Mouse (Mus musculus): ENCODE results near the gene Cenpb. TPM values are rescaled to one million over a fixed set of nuclear protein-coding genes. Genes with fewer than 3 reads are reported as not detected.
"Not testable (repeated sequence)": the region's sequence is repeated elsewhere in the genome, so short reads cannot be mapped to it uniquely, and the experiment has no call there.

The Cenpb gene
- total RNA-seq (2021), result 100 to 1,000 TPM; 103 to 108 TPM

DNA sequence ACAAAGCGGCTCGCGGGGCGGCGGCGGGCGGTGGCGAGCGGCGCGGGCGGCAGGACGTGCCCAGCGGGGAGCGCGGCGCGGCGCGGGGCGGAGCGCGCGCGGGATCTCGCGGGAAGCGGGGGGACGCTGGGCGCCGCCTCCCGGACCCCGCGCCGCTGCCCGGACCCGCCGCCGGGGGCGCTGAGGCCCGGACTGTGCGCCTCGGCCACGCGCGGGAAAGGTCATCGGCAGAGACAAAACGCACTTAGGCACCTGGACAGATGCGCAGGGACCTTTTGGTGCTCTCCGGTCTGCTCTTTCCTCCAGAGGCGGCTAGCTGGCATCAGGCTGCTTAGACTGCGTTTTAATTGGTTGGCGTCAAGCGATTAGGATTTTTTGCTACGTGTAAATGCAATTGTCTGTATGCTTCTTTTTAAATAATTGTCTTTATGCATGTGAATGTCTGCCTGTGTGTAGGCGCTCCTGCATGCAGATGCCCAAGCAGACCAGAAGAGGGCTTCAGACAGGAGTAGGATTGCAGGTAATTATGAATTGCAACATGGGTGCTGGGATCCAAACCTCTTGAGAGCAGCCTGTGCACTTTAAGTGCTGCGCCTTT lies at the start of gene Cenpb:
Cenpb (minus strand) TSS at position 78 of the 598 bp plus-strand sequence.
- DNase-seq, result peak; percentile 88
- intact Hi-C loops (cut with DNase I), result no loop called here

DNA sequence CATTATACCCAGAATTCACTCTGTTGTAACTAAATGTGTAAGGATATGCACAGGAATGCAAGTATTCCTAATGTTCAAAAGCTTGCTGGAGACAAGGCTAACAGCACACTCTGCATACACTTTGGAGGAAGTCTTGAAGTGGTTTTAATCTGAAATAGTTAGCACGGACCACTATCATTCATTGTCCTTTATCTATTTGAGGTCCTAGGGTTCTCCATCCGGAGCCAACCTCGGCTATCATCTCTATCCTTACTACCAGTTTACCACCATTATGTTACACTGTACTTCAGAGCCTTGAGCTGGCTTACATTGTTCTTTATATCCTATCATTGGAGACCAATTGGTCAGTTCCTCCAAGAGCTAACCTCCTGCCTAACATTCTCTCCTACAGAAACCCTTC lies 47.4 kb upstream of the Cenpb start:
- DNase-seq, result no peak
- intact Hi-C loops (cut with DNase I), result no loop called here

DNA sequence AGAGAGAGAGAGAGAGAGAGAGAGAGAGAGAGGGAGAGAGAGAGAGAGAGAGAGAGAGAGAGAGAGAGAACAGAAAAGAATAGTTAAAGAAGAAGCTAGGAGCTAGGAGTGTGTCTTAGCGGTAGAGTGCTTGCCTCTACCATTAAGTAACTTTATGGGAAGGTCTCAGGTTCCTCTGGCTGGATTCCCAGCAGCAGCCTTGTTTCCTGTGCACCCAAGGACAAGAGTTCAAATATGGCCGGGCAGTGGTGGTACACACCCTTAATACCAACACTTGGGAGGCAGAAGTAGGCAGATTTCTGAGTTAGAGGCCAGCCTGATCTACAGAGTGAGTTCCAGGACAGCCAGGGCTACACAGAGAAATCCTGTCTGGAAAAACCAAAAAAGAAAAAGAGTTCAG lies 46.8 kb upstream of the Cenpb start:
- intact Hi-C loops (cut with DNase I); DNase-seq: not testable (repeated sequence)

DNA sequence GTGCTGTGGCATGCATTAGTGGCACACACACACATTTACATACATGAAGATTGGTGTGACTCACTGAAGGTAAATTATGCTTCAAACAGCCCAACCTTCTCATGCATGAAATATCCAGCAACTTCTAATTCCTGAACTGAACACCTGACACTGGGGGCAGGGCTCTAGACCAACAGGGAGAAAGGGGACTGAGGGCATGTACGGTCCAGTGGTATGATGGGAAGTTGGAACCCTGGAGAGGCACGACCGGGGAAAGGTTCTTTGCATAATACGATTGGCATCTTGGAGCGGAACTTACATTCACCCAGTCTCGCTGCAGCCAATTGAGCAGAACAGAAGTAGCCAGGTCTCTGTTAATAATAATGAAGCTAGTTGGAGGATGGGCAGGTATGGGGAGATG lies 45.3 kb upstream of the Cenpb start:
- DNase-seq, result no peak
- intact Hi-C loops (cut with DNase I), result no loop called here

DNA sequence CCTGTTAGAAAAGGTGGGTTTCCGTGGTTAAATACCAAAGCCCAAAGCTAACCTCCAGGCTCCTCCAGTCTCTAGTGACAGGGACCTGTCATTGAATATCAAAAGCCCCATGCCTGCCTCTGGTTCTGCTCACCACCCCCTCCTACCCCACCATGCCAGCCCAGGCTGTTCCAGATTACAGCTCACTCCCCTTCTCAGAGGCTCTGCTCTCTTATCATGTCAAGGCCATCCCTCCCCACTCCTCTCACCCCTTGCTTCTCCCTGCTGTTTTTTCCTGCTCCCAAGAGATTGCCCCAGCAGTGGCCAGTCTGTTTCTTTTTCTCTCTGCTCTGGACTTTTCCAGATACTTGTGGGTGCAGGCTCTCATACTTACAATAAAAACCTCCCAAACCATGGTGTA lies 43.7 kb upstream of the Cenpb start:
- intact Hi-C loops (cut with DNase I), result no loop called here
- DNase-seq, result no peak

DNA sequence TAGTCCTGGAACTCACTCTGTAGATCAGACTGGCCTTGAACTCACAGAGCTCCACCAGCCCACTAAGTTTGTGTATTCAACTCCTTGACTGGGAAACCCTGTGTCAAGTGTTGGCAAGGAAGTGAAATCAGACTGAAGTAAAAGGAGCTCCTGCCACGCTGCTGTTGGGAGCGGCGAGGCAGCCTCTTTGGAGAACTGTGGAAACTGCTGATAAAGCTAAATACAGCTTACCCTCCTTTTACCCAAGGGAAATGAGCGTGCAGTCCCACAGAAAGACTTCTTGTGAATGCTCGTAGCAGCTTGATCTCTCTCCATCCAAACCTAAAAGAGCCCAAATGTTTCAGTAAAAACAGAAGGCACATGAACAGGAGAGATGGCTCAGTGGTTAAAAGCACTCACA lies 42.7 kb upstream of the Cenpb start:
- no peak for DNase-seq
- intact Hi-C loops (cut with DNase I), result no loop called here

DNA sequence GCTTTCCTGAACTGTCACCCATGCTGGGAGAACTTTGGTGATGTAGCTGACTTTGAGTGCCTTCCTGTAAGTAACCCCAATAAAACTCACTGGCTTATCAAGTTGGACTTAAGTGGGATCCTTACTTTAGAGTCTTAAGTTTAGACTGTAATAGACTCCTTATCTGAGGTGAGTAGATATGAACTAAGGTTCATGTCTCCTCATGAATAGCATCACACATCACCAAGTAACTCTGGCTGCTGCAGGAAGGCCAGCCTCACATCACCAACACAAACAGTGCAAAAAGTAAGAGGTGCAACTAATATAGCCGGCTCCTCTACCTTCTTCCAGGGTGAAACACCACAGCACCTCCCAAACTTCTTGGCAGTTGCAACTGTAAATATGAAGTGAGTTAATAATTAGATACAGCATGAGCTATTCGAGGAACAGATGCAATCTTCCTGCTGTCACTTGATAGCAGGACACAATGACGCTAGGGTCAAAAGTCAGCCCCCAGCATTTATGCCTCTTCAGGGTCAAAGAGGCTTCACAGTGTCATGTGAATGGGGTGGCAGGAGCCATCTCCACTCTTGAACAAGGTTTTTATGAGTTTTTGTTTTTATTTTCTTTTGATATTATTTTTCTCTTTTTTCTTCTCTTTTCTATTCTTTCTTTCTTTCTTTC lies 42.1 kb upstream of the Cenpb start:
- intact Hi-C loops (cut with DNase I), result no loop called here
- DNase-seq, result no peak

DNA sequence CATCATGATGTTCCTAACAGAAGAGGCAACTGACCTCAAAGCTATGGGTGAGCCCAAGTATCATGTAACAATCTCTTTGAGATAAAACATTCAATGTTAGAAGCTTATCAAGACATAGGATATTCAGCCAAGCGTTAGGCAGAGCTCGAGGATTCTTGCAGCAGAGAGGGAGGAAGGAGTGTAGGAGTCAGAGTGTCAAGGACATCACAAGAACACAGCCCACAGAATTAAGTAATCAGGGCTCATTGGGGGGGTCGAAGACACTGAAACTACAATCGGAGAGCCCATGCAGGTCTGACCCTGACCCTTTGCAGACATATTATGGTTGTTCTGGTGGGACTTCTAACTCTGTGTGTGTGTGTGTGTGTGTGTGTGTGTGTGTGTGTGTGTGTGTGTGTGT lies 40.2 kb upstream of the Cenpb start:
- DNase-seq, result no peak

DNA sequence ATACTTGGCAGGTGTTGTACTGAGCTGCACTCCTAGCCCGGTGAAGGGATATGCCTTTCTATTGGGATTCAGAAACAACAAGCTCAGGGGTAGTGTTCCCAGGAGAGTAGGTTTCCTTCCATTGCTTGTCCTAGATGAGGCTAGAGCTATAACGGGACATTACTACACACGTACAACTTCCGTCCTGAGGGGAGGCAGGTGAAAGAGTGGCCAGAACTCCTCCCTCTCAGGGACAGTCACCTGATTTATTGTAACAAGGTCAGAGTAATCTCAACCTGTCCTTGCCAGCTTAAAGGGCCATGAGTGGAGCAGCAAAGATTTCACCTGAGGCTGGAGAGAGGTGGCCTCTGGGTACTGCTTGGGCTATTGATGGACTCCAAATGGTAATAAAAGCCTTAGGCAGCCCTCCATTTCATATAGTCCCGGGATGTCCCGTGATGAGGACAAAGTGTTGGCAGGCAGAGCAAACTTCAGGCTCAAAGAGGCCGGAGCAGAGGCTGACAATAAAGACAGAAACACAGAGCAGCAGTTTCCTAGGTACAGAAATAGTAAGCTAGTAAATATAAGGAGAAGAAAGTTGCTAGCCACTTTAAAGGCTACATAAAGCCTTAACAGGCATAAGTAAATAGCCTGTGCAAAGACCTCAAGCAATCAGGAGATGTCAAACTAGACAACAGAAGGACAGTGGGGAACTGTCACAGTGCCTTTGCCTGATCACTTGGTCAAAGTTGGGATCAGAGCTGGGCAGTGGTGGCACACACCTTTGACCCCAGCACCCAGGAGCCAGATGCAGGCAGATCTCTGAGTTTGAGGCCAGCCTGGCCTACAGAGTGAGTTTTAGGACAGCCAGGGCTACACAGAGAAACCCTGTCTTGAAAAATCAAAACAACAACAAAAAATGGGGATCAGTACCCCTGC lies 36.3 kb upstream of the Cenpb start:
- intact Hi-C loops (cut with DNase I), result no loop called here
- no peak for DNase-seq

More for the DNA sequence above, 40.2 kb upstream of the Cenpb start:
- intact Hi-C loops (cut with DNase I), result no loop called here

DNA sequence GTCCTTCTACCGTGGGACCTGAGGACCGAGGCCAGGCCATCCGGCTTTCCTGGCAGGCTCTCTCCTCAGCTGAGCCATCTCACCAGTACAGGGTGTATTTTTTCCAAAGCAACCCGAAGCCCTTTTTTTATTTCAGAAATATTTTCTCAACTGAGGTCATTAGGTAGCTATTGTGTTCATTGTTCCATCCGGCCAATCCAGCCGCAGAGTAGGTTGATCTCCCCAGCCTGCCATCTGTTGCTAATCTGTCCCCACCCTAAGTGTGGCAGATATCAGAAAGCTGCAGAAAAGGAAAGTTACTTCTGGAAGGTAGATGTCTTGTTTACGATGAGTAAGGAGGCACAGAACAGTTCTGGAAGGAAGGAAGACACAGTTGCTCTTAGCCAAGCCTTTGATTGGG lies 33.9 kb upstream of the Cenpb start:
- no peak for DNase-seq
- intact Hi-C loops (cut with DNase I), result no loop called here

DNA sequence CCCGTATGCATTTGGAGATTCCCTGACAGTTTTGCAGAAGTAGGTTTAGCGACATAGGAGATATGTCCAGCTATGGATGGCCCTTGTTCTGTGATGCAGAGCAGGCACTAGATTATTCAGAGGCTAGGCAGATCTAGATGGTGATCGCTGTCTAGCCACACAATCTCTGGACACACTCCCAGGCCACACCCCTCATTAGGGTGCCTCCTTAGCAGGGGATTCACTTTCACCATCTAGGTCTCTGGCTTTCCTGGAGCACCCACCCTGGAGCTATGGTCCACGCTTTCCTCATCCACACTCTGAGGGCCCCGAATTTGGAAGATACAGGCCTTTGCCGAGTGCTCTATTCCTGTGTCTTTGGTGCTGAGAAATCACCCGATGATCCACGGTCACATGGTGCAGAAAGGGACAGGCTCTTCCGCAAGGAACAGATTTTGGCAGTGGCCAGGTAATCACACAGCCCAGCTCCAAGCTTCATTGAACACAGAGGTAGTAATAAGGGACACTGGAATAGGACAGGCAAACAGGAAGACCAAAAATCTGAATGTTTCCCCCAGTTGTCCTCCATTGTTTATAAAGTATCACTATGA lies 31.3 kb upstream of the Cenpb start:
- DNase-seq, result no peak
- intact Hi-C loops (cut with DNase I), result no loop called here

DNA sequence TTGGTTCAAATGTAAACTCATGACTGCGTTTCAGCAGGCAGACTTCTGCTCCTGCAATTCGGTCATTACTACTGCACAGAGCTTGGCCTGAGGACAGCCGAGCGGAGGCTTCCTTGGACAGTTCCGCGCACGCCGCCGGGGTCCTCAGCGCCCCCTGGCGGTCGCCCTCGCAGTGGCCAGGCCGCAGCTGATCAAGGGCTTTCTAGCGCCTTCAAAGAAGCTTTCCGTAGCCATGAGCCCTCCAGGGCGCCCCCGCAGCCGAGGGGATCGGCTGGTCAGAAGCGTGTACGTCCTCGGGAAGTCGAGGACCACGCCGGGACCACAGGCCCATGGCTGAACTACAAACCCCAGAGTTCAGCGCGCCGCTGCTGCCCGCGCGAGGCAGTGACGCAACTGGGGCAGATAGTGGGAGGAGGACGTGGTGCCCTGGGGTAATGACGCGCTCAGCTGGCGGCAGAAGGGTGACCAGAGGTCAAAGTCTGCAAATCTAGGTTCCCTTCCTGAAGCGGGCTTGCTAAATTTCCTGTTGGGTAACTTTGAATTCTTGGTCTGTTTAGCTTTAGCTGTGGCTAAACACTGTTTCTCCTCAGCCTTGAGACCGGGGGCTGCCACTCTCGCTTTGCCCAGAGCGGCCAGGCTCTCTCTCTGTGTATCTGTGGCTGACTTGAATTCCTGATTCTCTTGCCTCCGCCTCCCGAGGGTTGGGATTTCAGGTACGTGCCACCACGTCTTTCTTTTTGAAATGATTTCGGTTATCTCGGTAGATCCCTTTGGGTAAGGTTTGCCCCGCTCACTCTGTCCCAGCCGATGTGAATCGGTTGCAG lies 30.3 kb upstream of the Cenpb start:
- intact Hi-C loops (cut with DNase I), result no loop called here
- DNase-seq, result peak; percentile 96

DNA sequence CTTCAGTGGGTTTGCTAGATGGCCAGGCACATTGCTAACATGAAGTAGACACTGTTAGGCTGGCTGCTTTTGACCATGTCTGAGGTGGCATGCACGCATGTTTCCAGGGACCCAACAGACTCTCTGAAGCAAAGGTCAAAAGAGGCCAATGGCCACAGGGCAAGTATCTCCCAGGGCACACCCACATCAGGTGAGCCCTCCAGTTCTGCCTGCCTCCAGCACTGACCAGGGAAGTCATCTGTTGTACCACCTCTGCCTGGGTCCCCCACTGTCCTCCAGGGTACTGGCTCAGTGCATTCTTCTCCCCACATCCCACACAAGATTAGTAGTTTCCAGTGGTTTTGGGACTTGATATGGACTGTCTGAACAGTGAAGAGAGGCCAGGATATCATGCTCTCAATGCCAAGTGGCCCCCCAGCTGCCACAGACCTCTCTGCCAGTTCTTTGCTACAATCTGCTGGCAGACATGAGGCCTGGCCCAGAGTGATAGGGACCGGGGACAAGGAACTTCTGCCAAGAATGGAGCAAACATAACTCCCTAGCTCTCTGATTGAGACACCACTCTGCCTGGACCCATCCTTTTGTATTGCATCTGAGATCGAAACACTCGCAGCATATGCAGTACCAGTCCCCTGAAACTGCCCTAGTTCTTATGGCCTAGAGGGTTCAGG lies 29.4 kb upstream of the Cenpb start:
- peak; percentile 39 for DNase-seq
- intact Hi-C loops (cut with DNase I), result no loop called here

DNA sequence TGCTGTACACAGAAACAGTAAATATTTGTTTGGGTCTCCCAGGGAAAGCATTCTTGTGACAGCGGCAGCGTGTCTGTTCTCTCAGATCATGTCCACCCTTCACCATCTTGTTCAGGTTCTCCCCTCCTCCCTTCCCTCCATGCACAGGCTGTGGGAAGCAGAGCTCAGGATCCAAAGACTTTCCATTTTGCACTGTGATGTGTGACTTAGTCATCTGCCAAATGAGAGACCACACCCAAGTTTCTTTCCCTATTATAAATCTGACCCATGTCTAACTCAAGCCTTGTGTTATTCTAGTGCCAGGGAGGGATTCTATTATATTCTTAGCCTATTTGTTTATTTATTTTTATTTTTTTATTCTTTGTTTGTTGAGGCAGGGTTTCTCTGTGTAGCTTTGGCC lies 28.5 kb upstream of the Cenpb start:
- intact Hi-C loops (cut with DNase I), result no loop called here

DNA sequence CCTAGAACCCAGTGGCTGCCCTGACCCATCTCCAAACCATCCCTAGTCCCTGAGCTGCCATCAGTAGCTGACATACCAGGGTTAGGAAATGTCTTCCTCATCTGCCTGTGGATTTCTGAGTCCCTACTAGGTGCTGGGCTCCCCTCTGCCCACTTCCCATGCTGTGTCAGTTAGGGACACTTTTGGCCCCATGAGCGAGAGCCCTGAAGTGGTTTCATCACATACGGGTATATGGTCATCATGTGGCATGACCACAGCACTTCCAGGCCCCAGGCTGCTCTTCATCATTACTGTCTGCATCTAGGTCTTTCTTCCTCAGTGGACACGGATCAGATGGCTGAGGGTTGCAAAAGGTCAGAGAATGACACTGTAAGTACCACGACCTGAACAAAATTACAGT lies 26.9 kb upstream of the Cenpb start, which contains the start of gene Ap5s1:
Ap5s1 (plus strand) TSS at position 301 of the 400 bp plus-strand sequence.
- intact Hi-C loops (cut with DNase I), result no loop called here
- DNase-seq, result no peak

More for the DNA sequence above, 28.5 kb upstream of the Cenpb start:
- DNase-seq, result no peak

DNA sequence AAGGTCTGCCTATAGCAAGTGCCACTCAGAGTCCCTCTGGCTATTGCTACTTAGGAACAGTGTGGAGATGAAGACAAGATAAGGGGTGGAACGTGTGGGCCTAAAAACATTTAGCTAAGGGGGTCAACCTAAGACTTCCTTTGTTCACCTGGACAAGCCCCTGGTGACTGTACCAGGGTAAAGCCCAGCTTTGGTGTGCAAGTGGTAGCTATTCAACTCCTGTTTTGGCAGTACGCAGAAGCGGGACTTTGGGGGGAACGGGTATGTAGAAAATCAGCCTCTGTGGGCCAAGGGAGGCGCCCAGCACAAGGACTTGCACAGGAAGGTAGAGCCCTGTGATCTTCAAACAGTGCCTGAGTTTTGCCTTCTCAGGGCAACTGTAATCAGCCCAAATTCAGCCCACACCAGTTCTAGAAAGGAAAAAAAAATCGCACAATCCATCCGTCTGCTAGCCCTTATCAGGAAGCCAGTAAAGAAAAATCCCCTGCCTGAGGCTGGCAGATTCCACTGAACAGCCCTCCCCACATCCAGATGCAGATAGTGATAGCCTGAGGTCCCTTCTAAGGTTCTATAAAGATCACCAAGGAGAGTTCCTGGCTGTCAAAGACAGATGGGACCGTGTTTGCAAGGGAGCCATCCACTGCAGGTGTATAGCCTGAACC lies 25.8 kb upstream of the Cenpb start:
- no peak for DNase-seq
- intact Hi-C loops (cut with DNase I), result no loop called here

DNA sequence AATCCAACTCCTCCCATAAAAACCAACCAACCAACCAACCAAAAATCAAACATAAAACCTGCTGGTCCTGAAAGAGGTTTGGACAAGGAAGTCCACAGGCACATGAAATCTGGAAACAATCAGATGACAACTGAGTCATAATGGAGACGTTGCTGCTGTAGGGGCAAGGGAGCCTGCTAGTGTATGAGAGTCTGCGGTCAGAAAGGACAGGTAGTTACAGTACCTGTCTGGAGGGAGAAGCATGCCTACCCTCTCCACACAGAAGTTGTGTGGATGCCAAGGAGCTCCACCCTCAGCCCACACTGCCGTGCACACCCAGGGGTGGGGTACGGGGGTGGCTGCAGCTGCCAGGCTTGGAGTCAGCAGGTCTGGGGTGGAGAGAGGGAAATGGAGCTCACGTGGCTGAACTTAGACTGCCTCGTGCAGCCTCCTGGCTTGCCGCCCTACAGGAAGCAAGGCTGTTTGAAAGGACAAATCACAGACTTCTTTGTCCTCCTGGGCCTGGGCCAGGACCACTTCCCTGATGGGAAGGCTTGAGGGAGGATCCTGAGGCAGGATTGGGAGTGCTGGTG lies 24.6 kb upstream of the Cenpb start:
- intact Hi-C loops (cut with DNase I), result no loop called here
- peak; percentile 74 for DNase-seq

DNA sequence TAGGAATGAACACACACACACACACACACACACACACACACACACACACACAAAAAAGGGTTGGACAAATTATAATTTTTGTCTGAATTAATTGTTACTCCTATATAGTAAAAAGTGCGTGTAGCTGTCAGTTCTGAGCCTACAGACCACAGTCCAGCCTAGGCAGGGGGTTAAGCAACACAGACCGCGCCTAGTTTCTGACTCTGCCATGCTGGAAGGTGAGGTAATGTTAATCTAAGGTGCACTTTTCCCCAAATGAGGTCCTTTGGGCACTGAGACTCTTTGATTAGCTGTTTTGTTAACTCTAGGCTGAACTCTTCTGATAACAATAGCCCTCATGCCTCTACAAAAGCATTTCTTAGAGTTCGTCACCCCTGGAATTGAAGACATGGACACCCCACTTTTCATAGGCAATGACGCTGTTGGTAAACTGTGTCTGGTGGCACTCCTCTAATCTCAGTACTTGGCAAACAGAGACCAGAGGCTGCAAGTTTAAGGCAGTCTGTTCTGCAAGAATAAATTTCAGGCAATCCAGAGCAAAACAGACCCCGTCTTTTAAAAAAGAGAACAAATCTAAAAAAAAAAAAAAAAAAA lies 24.0 kb upstream of the Cenpb start:
- DNase-seq, result no peak
- intact Hi-C loops (cut with DNase I), result no loop called here

DNA sequence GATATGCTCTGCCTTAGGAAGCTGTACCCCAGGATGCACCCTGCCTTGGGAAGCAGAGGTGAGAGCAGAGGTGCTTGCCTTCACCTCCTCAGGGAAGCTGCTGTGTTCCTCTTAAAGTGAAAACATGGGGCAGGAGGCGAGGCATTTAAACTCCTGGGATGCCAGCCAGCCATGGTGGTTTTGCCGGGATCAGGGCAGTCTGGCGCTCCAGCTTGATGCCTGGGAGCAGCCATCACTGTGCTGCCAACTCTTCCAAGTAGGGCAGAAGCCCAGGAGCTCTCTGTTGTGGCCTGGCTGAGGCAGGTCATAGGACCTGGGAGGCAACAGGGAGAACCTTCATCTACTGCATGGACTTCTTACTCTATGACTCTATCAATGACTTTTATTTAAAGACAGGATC lies 21.4 kb upstream of the Cenpb start:
- no peak for DNase-seq
- intact Hi-C loops (cut with DNase I), result no loop called here
